Mouse (Mus musculus) limb, embryonic 13.5 days (tissue): ENCODE measurements around the gene Nxpe4. TPM values are rescaled to one million over a fixed set of nuclear protein-coding genes. Genes with fewer than 3 reads are reported as not detected.

ENCODE experiments used
- ATAC-seq: fragments of 200-750 bp; cut with Nextera tagmentation; 2 replicates; pipeline ENCODE4 v1.8.0; 2017; ENCODE audit warnings: low read depth, moderate number of reproducible peaks, moderate TSS enrichment; ENCODE audit not compliant: low FRiP score
- H3K27ac ChIP-seq: fragments of 300-500 bp; sonication (generic); 2 replicates; pipeline ENCODE4 v1.5.1; 2015; ENCODE audit warnings: inconsistent platforms, mild to moderate bottlenecking, moderate library complexity
- H3K27me3 ChIP-seq: fragments of 300-500 bp; sonication (generic); 2 replicates; pipeline ENCODE4 v1.6.1; 2015; ENCODE audit warnings: mild to moderate bottlenecking, inconsistent platforms
- H3K36me3 ChIP-seq: fragments of 300-500 bp; sonication (generic); 2 replicates; pipeline ENCODE4 v1.6.1; 2015; ENCODE audit warnings: inconsistent platforms, mild to moderate bottlenecking, moderate library complexity
- H3K4me1 ChIP-seq: fragments of 300-500 bp; sonication (generic); 2 replicates; pipeline ENCODE4 v1.6.1; 2015; ENCODE audit warnings: inconsistent platforms
- H3K4me2 ChIP-seq: fragments of 300-500 bp; sonication (generic); replicated peaks from 2 replicates; pipeline ENCODE4 v1.6.1; 2015; ENCODE audit warnings: inconsistent platforms, mild to moderate bottlenecking, moderate library complexity
- H3K4me3 ChIP-seq: fragments of 300-500 bp; sonication (generic); 2 replicates; pipeline ENCODE4 v1.5.1; 2015; ENCODE audit warnings: moderate library complexity, mild to moderate bottlenecking, inconsistent platforms
- H3K9ac ChIP-seq: fragments of 300-500 bp; sonication (generic); 2 replicates; pipeline ENCODE4 v1.6.1; 2015; ENCODE audit warnings: mild to moderate bottlenecking, inconsistent platforms
- H3K9me3 ChIP-seq: fragments of 300-500 bp; sonication (generic); 2 replicates; pipeline ENCODE4 v1.6.1; 2016; ENCODE audit warnings: inconsistent platforms
- WGBS: fragments of 180-500 bp; shearing (Covaris S2); methylation state at CpG from one replicate; pipeline ENCODE4 v1.1.7; 2015; 5-methylcytosine and 5-hydroxymethylcytosine counted together
- polyA plus RNA-seq: library from polyadenylated mRNA; unstranded; fragments of >200 nt; fragmentation: Nextera tagmentation; extraction: Ambion mirVana; gene quantifications from 2 replicates; pipeline ENCODE4 v1.2.1, GENCODE M21; 2015

The Nxpe4 gene
- polyA plus RNA-seq, 1 experiment from 2014 or later: 7.7 TPM

- no peak overlapping the region for H3K4me3 ChIP-seq
- WGBS: 62% methylated on average over 3 of the region's 3 CpGs
- peaks cover 5% of the 10 kb centered on the region; the same call in 1 of the 2 replicates for H3K27me3 ChIP-seq
- H3K9ac ChIP-seq: no peak overlapping the region
- ATAC-seq: no peak
- no peaks in the 10 kb centered on the region for H3K36me3 ChIP-seq
- H3K4me1 ChIP-seq: peaks cover 23% of the 10 kb centered on the region
- H3K4me2 ChIP-seq: no peak overlapping the region
- no peak overlapping the region for H3K27ac ChIP-seq
- no peaks in the 10 kb centered on the region for H3K9me3 ChIP-seq
Observed at GRCm38 (mm10) chr9:48244175-48244574, 82.4 kb downstream of the Nxpe4 start.

GRCm38 (mm10) chr9:48245525-48245924 is 83.7 kb downstream of the Nxpe4 start:
- Histone ChIP-seq H3K4me1 (peaks cover 32% of the 10 kb centered on the region), H3K27me3 (peaks cover 7% of the 10 kb centered on the region; the same call in 1 of the 2 replicates), H3K4me3 (no peak overlapping the region), H3K4me2 (no peak overlapping the region), H3K36me3 (no peaks in the 10 kb centered on the region), H3K27ac (no peak overlapping the region), H3K9ac (no peak overlapping the region), H3K9me3 (no peaks in the 10 kb centered on the region)
- 58% methylated on average over 1 of the region's 1 CpGs for WGBS
- no peak for ATAC-seq

- peaks cover 36% of the 10 kb centered on the region for H3K4me1 ChIP-seq
- no peak for ATAC-seq
- H3K27me3 ChIP-seq: peaks cover 11% of the 10 kb centered on the region; the same call in 1 of the 2 replicates
- no peak overlapping the region for H3K27ac ChIP-seq
- no peak overlapping the region for H3K4me3 ChIP-seq
- H3K4me2 ChIP-seq: no peak overlapping the region
- no peak overlapping the region for H3K9ac ChIP-seq
- H3K36me3 ChIP-seq: no peaks in the 10 kb centered on the region
- WGBS: 40% methylated on average over 5 of the region's 5 CpGs
- no peaks in the 10 kb centered on the region for H3K9me3 ChIP-seq
Observed at GRCm38 (mm10) chr9:48247276-48247675, 85.5 kb downstream of the Nxpe4 start.

GRCm38 (mm10) chr9:48252236-48252635 is 90.4 kb downstream of the Nxpe4 start:
- Histone ChIP-seq H3K4me1 (peaks cover 34% of the 10 kb centered on the region), H3K4me2 (peak overlapping the region; percentile 38)

GRCm38 (mm10) chr9:48257001-48257400 is 95.2 kb downstream of the Nxpe4 start:
- Histone ChIP-seq H3K36me3 (no peaks in the 10 kb centered on the region), H3K4me1 (peaks cover 8% of the 10 kb centered on the region), H3K4me3 (no peak overlapping the region), H3K9me3 (no peaks in the 10 kb centered on the region), H3K9ac (no peak overlapping the region), H3K27ac (no peak overlapping the region), H3K27me3 (peaks cover 15% of the 10 kb centered on the region; the same call in 1 of the 2 replicates), H3K4me2 (no peak overlapping the region)
- no peak for ATAC-seq
- 61% methylated on average over 9 of the region's 9 CpGs for WGBS

More at GRCm38 (mm10) chr9:48252236-48252635, 90.4 kb downstream of the Nxpe4 start:
- WGBS: 5% methylated on average over 8 of the region's 8 CpGs
- Histone ChIP-seq H3K9me3 (no peaks in the 10 kb centered on the region), H3K4me3 (no peak overlapping the region), H3K27me3 (peaks cover 15% of the 10 kb centered on the region; the same call in 1 of the 2 replicates), H3K27ac (no peak overlapping the region), H3K36me3 (no peaks in the 10 kb centered on the region), H3K9ac (no peak overlapping the region)
- no peak for ATAC-seq

- no peaks in the 10 kb centered on the region for H3K36me3 ChIP-seq
- WGBS: 35% methylated on average over 12 of the region's 12 CpGs
- ATAC-seq: 0 out of 2 replicates have a peak, but pooled peaks have one; percentile 11
- H3K4me2 ChIP-seq: no peak overlapping the region
- no peak overlapping the region for H3K9ac ChIP-seq
- H3K9me3 ChIP-seq: no peaks in the 10 kb centered on the region
- H3K27me3 ChIP-seq: peaks cover 6% of the 10 kb centered on the region; the same call in 1 of the 2 replicates
- no peaks in the 10 kb centered on the region; the same call in 1 of the 2 replicates for H3K4me1 ChIP-seq
- no peak overlapping the region for H3K4me3 ChIP-seq
- H3K27ac ChIP-seq: no peak overlapping the region
Observed at GRCm38 (mm10) chr9:48257741-48258423, 96.1 kb downstream of the Nxpe4 start.

GRCm38 (mm10) chr9:48264616-48265015 is 102.8 kb downstream of the Nxpe4 start:
- H3K27me3 ChIP-seq: peaks cover 9% of the 10 kb centered on the region
- no peaks in the 10 kb centered on the region for H3K9me3 ChIP-seq
- no peaks in the 10 kb centered on the region for H3K36me3 ChIP-seq
- peaks cover 10% of the 10 kb centered on the region; the same call in 1 of the 2 replicates for H3K4me1 ChIP-seq
- H3K27ac ChIP-seq: no peak overlapping the region
- H3K4me2 ChIP-seq: no peak overlapping the region
- H3K9ac ChIP-seq: no peak overlapping the region
- no peak overlapping the region for H3K4me3 ChIP-seq
- ATAC-seq: no peak
- WGBS: 86% methylated on average over 6 of the region's 6 CpGs

GRCm38 (mm10) chr9:48265491-48265890 is 103.7 kb downstream of the Nxpe4 start:
- H3K9me3 ChIP-seq: no peaks in the 10 kb centered on the region
- peaks cover 9% of the 10 kb centered on the region for H3K27me3 ChIP-seq
- no peak overlapping the region for H3K27ac ChIP-seq
- no peaks in the 10 kb centered on the region for H3K36me3 ChIP-seq
- no peak overlapping the region for H3K4me2 ChIP-seq
- H3K4me1 ChIP-seq: peaks cover 10% of the 10 kb centered on the region; the same call in 1 of the 2 replicates
- ATAC-seq: no peak
- H3K9ac ChIP-seq: no peak overlapping the region
- WGBS: 77% methylated on average over 4 of the region's 4 CpGs
- no peak overlapping the region for H3K4me3 ChIP-seq

GRCm38 (mm10) chr9:48266286-48267027 is 104.6 kb downstream of the Nxpe4 start:
- 15% methylated on average over 21 of the region's 21 CpGs for WGBS
- Histone ChIP-seq H3K36me3 (no peaks in the 10 kb centered on the region), H3K4me3 (peak overlapping the region; percentile 52), H3K27ac (no peak overlapping the region), H3K4me2 (peak overlapping the region; percentile 91), H3K27me3 (peaks cover 9% of the 10 kb centered on the region), H3K4me1 (peaks cover 10% of the 10 kb centered on the region; the same call in 1 of the 2 replicates), H3K9me3 (no peaks in the 10 kb centered on the region), H3K9ac (peak overlapping the region; percentile 67)
- ATAC-seq: peak; percentile 84; the same call in 1 of the 2 replicates

- Histone ChIP-seq H3K27me3 (peaks cover 9% of the 10 kb centered on the region), H3K9me3 (no peaks in the 10 kb centered on the region), H3K4me3 (peak overlapping the region; percentile 52), H3K36me3 (no peaks in the 10 kb centered on the region), H3K27ac (no peak overlapping the region), H3K9ac (peak overlapping the region; percentile 67), H3K4me1 (peaks cover 10% of the 10 kb centered on the region; the same call in 1 of the 2 replicates), H3K4me2 (peak overlapping the region; percentile 91)
- ATAC-seq: peak; percentile 84
- WGBS: 0% methylated on average over 16 of the region's 16 CpGs
Observed at GRCm38 (mm10) chr9:48267028-48267441, 105.2 kb downstream of the Nxpe4 start.

- Histone ChIP-seq H3K36me3 (no peaks in the 10 kb centered on the region), H3K27ac (no peak overlapping the region)
- ATAC-seq: no peak
Observed at GRCm38 (mm10) chr9:48267960-48268359, 106.1 kb downstream of the Nxpe4 start.

GRCm38 (mm10) chr9:48276831-48277230 is 115.0 kb downstream of the Nxpe4 start:
- Histone ChIP-seq H3K9me3 (no peaks in the 10 kb centered on the region), H3K9ac (no peak overlapping the region), H3K27ac (no peak overlapping the region), H3K4me3 (no peak overlapping the region), H3K4me2 (no peak overlapping the region), H3K36me3 (no peaks in the 10 kb centered on the region), H3K27me3 (no peaks in the 10 kb centered on the region), H3K4me1 (0 out of 2 replicates have a peak, but pooled peaks cover 3% of the 10 kb centered on the region)
- no peak for ATAC-seq
- WGBS: 94% methylated on average over 15 of the region's 15 CpGs

More at GRCm38 (mm10) chr9:48267960-48268359, 106.1 kb downstream of the Nxpe4 start:
- Histone ChIP-seq H3K4me3 (no peak overlapping the region), H3K4me2 (peak overlapping the region; percentile 91; the same call in 1 of the 2 replicates), H3K27me3 (peaks cover 9% of the 10 kb centered on the region), H3K4me1 (peaks cover 10% of the 10 kb centered on the region; the same call in 1 of the 2 replicates), H3K9ac (no peak overlapping the region), H3K9me3 (no peaks in the 10 kb centered on the region)
- WGBS: 28% methylated on average over 1 of the region's 1 CpGs
